Mouse (Mus musculus) brain, embryonic 14.5 days (tissue): ENCODE measurements at regions not wholly inside any gene's neighbourhood (a gene's known extent, or its start where the extent isn't known, plus 50 kb on each side); places are given as distances from the start of the nearest gene placed in this dataset.

Experiments
- CTCF ChIP-seq: fragments of 200-500 bp; IDR thresholded peaks from 2 replicates; pipeline ENCODE4 v1.5.1; 2012; ENCODE audit warnings: inconsistent platforms, mild to moderate bottlenecking, moderate library complexity, borderline replicate concordance; ENCODE audit not compliant: insufficient read depth, insufficient read length; ENCODE audit errors: extremely low read depth
- POLR2A ChIP-seq: fragments of 200-500 bp; IDR thresholded peaks from 2 replicates; pipeline ENCODE4 v1.6.1; 2012; ENCODE audit warnings: mild to moderate bottlenecking, inconsistent platforms, borderline replicate concordance; ENCODE audit not compliant: poor library complexity, insufficient read depth, insufficient read length, severe bottlenecking; ENCODE audit errors: extremely low read depth

GRCm38 (mm10) chrX:121479402-121479989 is 917.7 kb downstream of the Nap1l3 start:
- TF ChIP-seq CTCF (no peak), POLR2A (no peak)
